Mouse (Mus musculus) lung, adult 18-20 months (tissue): ENCODE data around the gene Stx6.

Source experiments
- DNase-seq, 2 experiments: peaks; one replicate each; pipeline ENCODE4 v3.0.0; 2022; ENCODE audit warnings: mixed read lengths in 2 of 2

Gene Stx6

DNA sequence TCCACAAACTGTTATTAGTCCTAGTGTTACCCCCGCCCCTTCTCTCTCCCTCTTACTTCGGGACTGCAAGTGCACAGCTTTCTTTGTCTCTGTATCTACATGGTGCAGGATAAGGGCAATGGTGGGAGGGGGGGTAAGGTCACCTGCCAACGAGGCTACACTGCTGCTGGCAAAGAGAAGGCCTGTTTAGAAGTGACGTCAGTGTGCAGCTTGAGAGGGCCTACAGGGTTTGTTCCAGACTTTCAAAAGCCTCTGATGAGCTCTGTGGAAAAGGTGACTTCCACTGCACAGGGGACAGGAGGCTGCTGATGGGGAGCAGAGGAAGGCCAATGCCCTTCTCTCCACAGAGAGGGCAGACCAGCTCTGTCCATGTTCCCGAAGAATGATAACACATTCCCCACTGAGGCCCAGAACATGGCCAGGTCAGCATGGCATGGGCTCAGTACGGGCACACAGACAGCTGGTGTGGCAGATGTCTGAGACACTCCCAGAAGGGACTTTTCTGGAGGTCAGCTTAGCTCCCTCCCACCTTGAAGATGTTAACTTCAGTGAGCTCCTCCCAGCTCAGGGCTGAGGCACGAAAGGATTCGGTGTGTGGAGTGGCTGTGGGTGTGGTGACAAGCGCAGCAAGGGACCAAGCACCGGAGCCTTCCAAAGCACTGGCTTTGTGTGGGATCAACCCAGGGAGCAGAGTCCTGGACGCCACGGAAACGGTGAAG, 78.0 kb downstream of the Stx6 start:
- no peak for DNase-seq

DNA sequence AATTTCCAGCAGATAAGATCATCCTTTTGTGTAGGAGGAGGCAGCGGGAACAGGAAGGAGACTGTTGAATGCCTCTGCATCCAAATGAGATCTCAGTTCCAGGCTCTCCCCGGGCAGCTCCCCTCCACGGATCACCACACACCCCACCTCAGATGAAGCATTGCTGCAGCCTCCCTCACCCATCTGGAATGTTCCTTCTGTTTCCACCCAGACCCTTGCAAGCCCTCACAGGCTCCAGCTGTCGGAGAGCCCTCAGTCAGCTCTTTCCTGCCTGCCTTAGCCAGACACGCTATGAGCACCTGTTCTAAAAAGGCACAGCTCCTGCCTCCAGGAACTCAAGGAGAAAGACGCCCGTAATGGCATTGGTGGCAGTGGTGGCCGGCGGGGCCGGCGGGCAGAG, 78.9 kb downstream of the Stx6 start:
- no peak for DNase-seq

DNA sequence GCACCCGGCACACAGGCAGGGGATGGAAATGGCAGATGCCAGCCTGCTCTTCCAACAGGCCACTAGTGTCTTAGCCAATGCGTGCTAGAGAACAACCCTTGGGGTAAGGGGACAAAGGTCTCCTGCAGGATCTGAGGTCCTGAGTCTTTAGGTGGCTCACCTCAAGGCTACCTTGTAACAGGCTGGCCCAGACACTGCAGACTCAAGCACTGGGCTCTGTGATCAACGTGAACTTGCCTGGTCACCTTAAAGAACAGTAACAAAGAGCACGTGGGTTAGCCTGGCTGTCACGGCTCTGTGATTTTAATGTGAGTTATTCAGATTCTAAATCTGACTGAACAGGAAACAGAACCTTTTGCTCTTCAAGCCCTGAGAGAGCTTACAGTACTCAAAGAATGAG, 79.6 kb downstream of the Stx6 start:
- no peak for DNase-seq

DNA sequence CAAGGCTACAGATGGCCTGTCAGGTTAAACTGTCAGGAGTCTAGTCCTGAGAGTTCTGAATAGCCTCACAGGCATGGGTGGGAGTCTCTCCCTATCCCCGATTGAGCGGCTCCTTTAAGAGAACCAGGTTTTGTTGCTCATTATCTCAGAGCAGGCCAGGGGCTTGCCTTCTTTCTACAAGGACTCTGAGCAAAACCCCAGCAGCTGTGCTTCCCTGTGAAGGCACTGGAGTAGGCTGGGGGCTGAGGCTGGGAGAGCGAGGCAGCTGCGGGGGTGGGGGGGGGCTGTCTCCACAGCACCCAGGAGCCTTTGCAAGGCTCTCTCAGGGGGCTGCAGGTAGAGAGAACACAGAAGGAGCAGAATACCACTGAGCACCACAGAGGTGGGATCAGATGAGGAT, 80.7 kb downstream of the Stx6 start:
- DNase-seq = no peak

DNA sequence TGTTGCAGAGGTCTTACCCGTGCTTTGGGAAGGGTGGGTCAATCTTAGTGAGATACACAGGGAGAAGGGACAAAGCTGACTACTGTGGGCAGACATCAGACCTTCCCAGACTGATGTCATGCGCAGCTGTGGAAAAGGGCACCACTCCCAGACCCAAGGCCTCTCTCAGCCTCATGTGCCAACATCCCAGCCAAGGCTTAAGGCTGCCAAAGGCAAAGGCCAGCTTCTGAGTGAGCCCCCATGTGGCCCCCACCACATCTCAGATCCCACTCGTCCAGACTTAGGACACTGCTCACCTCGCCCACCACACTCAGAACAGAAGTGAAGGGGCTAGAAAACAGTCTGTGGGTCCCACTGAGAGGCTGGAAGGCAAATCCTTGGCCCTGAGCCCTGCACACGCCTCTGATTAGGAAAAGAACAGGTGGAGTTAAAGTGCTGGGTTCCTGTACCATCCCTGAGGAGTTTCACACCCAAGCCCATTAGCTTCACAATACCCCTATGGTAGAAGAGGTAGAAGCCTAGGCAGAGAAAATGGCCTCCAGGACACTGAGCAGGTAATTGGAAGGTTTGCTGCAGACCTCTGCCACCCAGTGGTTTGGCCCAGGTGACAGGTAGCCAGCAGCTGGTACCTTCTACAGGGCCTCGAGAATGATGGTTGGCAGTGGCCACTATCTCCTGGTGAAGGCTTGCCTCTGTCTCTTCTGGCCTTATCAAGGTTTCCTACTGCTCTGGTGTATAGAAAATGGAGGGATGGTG, 81.6 kb downstream of the Stx6 start:
- DNase-seq = no peak

DNA sequence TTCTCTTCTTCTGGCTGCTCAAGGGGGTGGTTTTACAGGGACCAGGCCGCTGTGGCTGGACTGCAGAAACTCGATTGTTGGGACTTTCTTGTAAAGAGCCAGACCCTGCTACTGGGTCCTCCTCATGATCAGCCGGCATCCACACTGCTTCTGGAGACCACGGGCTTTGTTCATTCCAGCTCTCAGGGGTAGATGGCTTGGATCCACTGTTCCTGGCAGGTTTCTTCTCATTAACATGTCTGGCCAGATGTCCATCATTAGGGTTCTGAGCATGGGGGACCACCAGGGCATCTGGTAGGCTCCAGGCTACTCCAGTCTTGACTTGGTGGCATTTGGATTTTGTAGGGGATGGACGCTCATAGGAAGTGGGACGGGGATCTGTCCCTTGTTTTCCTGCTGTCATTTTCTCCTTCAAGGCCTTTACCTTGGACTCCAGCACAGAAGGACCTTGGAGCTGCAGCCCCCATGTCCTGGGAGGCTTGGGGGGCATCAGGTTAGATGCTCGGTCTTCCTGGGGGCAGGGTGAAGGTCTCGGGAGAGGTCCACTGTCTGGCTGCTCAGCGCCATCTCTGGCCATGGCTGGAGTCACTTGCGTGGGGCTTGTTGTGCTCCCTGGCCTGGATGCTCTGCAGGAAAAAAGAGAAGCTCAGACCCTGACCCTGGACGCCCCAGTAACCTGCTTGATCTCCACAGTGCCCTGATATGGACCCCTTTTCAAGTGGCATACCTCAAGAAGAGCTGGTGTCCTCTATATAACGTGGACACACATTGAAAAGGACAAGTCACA, 83.4 kb downstream of the Stx6 start:
- no peak for DNase-seq

DNA sequence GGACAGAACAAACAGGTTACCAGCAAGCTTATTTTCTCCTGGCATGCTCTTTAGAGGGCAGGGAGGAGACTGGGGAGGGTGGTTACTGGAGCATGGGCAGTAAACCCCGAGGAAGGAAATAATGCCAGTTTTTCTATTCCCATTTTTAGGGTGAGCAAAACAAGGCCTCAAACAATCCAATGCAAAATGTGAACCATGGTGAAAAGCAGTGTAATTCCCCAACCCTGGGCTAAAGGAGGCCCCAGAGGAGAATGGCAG, 83.9 kb downstream of the Stx6 start:
- DNase-seq = no peak

DNA sequence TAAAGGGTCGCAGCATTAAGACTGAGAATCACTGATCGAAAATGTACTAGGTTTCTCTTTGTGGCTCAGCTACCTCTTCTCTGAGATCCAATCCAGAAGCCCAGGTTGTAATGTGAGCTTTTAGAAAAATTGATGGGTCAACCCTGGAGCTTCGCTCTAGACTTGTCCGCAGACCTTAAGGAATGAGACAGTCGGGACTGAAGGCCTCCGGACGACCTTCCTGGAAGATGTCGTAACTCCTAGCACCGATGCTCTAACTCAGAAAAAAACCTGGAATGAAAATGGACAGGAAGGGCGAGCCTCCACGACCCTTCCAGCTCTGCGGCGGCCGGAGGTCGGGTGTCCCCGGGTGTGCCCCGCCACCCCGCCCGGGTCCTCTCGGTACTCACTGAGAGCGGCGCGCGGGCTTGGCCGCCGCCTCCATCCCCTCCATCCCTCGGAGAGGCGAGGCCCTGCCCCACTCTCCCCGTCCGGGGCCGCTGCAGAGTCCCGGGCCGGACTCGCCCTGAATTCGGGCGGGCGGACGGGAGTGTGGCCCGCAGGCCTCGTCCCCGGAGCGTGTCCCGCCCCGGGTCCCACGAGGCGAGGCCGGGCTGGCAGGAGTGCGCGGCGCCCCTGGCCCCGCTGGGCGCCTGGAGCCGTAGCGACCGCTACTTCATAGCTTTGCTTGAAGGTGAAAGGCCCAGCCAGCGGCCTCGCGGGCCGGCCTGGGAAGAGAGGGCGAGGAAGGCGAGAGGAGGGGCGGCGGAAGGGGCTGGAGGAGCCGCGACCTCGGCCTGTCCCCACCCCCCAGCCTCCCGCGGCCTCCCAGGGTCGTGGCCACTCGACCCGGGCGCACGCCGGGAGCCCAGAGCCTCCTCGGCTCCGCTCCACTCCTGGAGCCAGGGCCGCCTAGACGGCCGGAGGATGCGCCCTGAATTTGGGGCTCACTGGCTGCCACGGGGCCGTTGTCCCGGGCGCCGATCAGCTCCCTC, 85.6 kb downstream of the Stx6 start, which contains the start of gene BC034090:
TSS of gene BC034090 (minus strand) at position 648 of the 974 bp plus-strand sequence.
- DNase-seq = peak; percentile 30 to 55

DNA sequence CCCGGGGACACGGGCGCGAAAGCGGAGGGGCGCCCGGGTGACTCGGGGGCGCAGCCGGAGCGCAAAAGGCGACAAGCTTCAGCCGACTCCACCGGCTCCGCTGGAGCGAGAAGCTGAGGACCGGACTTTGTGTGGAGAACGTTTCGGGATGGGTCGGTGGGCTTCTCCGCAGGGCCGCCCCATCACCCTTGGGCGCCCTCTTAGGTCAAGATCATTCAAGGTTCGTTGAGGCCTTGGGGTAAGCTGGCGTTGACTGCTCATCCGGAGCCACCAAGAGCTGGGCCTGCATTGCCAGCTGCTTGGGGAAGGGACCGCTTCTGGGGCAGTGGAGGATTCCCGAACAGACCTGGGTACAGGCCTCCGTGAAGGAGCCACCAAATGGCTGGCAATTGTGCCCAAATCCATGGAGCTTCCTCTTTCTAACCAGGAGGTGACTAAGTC, 86.3 kb downstream of the Stx6 start:
- DNase-seq = peak in 1 of 2 experiments; percentile 1

DNA sequence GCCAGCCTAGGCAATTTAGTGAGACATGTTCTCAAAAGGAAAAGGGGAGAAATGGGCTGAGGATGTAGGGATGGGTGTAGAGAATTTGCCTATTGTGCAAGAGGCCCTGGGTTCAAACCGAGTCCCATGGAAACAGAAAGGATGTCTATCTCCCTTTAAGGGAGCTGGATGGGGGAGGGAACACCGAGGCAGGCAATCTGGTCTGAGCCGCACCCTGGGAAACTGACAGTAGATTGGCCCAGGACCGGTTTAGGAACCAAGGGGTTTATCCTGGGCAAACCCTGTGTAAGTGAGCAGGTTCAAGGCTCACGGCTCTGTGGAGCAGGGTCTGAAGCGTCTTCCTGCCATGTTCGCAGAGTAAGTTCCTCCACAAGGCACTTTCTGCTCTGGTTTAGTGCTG, 87.0 kb downstream of the Stx6 start:
- peak in 1 of 2 experiments; percentile 2 for DNase-seq

DNA sequence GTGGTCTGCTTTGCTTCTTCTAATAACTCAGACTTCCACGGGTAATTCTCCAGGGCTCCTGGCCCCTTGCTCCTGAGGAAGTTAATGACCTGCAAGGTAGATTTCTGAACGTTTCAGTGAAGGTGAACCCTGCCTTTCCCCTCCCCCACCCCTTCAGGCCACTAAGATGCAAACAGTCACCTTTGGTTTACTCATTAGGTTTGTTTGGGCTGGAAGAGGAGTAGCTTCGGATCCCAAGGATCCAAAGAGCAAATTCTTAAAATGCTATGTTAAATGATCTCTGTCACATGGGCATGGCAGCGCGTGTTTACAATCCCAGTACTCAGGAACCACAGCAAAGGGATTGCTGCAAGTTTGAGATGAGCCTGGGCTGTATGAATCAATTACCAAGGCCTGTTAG, 88.9 kb downstream of the Stx6 start:
- no peak for DNase-seq

DNA sequence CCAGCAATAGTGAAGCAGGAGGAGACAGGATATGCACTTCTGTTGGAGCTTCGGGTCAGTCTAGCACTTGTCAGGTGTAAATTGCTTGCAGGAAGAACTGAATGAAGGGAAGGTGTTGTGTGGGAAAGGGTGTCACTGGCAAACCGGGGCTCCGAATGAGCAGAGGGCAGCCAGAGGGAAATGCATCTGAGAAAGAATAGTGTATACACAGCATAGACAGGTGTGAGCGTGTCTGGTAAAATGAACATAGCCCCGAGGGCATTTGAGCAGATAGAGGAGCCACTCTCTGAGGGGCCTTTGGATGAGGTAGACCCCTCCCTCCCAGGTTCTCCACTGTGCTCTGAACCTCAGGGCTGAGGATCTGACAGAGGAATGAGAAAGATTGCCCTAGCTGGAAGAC, 89.5 kb downstream of the Stx6 start:
- DNase-seq = no peak

DNA sequence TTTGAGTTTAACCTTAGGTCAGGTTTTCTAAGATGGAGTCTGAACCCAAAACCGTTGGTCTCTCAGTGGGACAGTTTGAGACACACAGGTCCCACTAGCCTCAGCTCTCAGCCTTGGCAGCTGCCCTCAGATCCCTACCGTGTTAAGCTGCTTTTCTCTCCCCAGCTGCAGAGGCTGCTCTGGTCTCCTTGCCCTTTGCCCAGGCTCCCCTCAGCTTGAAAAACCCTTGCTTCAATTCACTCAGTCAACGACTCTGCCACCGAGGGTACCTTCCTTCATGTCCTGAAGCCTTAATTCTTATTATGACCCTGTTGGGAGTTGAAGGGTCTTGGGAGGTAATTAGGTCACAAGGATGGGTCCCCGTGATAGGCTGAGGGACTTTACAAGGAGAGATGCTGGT, 91.4 kb downstream of the Stx6 start:
- DNase-seq = no peak

DNA sequence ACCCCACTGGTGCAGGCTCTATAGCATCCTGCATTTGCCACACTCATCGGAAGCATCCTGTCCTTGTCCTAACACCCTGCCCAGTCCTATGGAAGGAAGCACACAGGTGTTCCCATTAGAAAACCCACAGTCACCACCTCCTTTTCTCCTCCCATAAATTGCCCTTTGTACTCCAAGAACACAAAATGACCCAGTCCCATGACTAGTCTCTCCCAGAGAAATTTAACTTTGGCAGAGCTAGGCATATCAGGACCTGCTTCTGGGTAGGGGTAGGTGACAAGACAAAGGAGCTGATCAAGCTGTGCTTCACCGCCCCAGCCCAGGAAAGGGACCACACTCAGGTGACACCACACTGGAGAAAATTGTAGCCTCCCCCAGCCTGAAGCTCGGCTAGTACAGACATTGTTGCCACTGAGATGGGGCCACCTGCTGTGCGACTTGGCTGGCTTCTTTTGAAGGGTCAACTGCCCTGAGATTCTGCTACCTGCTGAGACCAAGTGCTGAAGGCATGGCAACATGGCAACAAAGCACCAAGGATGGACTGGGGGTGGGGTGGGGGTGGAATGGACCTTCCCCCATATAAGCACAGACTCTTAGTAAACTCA, 92.1 kb downstream of the Stx6 start:
- no peak for DNase-seq

DNA sequence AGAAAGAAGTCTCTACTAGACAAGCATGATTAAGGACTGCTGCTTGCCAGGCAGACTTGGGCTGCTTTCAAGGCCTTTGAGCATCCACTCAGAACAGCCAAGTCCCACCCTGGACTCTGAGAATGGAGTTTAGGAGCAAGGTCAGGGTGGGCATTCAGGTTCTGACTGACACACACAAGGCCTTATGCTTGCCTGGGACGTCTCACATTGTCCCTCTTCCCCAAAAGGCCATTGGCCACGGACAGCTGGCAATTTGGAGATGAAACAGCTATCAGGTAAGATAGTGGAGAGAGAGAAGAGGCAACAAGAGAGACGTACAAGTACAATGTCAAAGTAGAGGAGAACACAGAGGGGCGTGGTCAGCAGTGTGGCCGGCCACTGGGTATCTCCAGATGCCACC, 93.1 kb downstream of the Stx6 start:
- no peak for DNase-seq

DNA sequence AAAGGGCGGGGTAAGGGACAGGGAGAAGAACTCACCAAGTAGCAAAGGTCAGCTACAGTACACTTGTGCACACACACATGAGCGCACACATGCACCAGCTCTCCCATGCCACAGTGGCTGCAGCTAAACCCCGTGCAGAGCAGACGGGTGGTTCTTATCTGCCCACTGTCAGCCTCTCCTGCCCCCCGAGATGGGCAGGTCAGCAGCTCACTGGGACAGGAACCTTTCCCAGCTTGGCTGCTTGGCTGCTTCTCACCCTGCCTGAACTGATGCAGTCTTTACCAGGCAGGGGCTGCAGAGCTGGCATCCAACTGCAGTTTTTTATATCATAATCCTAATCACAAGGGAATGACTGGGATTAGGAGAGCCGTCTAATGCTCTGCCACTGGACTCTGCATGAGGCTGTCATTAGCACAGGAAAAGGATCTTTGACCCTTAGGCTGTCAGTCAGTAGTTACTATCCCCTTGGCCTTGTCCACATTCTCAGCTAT, 94.2 kb downstream of the Stx6 start:
- no peak for DNase-seq

DNA sequence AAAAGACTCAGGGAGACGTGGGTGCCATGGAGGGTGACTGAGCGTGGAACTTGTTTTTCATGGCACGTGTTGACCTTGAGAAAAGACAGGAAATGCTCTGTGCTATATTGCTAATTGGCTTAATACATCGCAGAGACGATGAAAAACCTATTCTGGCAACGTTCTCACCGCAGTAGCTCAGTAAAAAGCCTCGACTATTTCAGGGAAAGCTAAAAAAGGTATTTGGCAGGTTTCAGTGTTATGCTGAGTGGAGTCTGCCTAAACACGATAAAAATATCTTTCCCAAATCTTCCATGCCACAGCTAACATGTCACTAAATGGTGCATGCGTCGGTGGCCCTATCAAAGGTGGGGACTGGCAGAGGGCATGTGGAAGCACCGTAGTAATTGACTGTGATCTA, 94.6 kb downstream of the Stx6 start:
- no peak for DNase-seq

DNA sequence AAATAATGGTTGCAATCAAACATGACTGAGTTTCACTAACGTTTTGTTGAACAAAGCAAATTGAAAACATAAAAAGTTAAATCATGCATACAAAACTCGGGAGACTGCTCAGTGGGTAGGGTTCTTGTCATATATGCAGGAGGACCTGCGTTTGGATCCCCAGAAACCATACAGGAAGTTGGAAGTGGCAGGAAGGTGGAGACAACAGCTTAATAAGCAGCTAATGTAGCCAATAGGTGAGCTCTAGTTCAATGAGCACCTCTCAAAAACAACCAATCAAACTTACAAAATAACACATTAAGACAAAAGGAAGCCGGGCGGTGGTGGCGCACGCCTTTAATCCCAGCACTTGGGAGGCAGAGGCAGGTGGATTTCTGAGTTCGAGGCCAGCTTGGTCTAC, 95.8 kb downstream of the Stx6 start:
- DNase-seq = no peak
